Mouse (Mus musculus): ENCODE data around the gene Cacnb4. TPM values are rescaled to one million over a fixed set of nuclear protein-coding genes. Genes with fewer than 3 reads are reported as not detected.

Gene Cacnb4
- polyA plus RNA-seq, 1 experiment: not detected

DNA sequence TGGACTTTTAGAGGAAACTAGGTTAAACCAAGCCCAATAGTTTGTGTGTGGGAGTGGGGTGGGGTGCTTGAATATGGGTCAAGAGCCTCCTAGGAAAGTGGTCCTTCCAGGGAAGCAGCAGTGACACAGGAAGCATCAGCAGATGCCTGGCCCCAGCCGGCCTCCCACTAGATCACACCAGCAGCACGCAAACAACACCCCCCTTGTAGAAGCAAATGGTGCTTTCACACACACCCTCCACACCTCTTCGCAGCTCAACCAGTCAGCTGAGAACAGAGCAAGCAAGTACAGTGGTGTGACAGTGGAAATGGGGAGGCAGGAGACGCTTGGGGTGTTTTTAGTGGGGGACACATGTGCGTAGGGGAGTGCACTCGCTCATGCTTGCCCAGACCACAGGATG, 33.0 kb downstream of the Cacnb4 start:
- Histone ChIP-seq H3K36me3 (ENCODE audit: control insufficient read depth, insufficient read depth, low read length, poor library complexity, severe bottlenecking) (no peaks in the 10 kb centered on the region), H3K4me3 (ENCODE audit: low read depth, low read length) (no peak overlapping the region), H3K4me1 (ENCODE audit: control insufficient read depth, insufficient read depth, low read length) (no peaks in the 10 kb centered on the region), H3K9me3 (replicated peaks; ENCODE audit: control insufficient read depth, insufficient read depth, low read length, poor library complexity, severe bottlenecking) (0 out of 2 replicates have a peak, but pooled peaks cover 2% of the 10 kb centered on the region), H3K27ac (ENCODE audit: insufficient read depth, low read length) (no peak overlapping the region), H3K27me3 (ENCODE audit: control insufficient read depth, insufficient read depth, low read length, poor library complexity, severe bottlenecking) (no peaks in the 10 kb centered on the region), H3K9ac (ENCODE audit: low read depth, poor library complexity, severe bottlenecking) (no peak overlapping the region)
- TF ChIP-seq CTCF (IDR thresholded peaks at IDR 0.05; ENCODE audit: low read depth, low read length) (no peak), EP300 (IDR thresholded peaks at IDR 0.05; ENCODE audit: insufficient read depth, low read depth, low read length) (no peak), POLR2A (IDR thresholded peaks at IDR 0.05; ENCODE audit: insufficient read depth, low read length) (no peak)

DNA sequence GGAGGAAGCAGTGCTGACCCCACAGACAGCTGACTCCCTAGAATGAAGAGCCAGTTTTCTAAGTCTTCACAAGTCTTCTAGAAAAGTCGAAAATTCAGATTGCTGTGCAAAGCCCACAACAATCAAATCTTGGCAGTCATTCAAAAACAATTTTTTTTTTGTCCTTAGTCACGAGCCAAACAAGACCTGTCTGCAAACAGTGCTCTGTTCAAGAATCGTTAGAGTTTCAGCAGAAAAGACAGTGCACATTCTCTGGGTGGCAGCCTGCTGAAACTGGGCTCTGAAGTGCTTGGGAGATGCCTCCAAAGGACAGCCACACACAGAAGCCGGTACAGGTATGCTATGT, 37.1 kb downstream of the Cacnb4 start:
- Histone ChIP-seq H3K36me3 (ENCODE audit: control insufficient read depth, insufficient read depth, low read length, poor library complexity, severe bottlenecking) (no peaks in the 10 kb centered on the region), H3K27ac (ENCODE audit: insufficient read depth, low read length) (no peak overlapping the region), H3K9ac (ENCODE audit: low read depth, poor library complexity, severe bottlenecking) (no peak overlapping the region), H3K9me3 (replicated peaks; ENCODE audit: control insufficient read depth, insufficient read depth, low read length, poor library complexity, severe bottlenecking) (0 out of 2 replicates have a peak, but pooled peaks cover 2% of the 10 kb centered on the region), H3K27me3 (ENCODE audit: control insufficient read depth, insufficient read depth, low read length, poor library complexity, severe bottlenecking) (no peaks in the 10 kb centered on the region), H3K4me1 (ENCODE audit: control insufficient read depth, insufficient read depth, low read length) (peaks cover 3% of the 10 kb centered on the region), H3K4me3 (ENCODE audit: low read depth, low read length) (no peak overlapping the region)
- no peak for TF ChIP-seq EP300 (IDR thresholded peaks at IDR 0.05; ENCODE audit: insufficient read depth, low read depth, low read length)
- TF ChIP-seq CTCF (IDR thresholded peaks at IDR 0.05; ENCODE audit: low read depth, low read length): no peak
- no peak for TF ChIP-seq POLR2A (IDR thresholded peaks at IDR 0.05; ENCODE audit: insufficient read depth, low read length)

GRCm38 (mm10) chr2:52638857-52639529, 37.6 kb downstream of the Cacnb4 start:
- Histone ChIP-seq H3K27ac (ENCODE audit: insufficient read depth, low read length) (no peak overlapping the region), H3K4me3 (ENCODE audit: low read depth, low read length) (no peak overlapping the region), H3K4me1 (ENCODE audit: control insufficient read depth, insufficient read depth, low read length) (peaks cover 3% of the 10 kb centered on the region)

DNA sequence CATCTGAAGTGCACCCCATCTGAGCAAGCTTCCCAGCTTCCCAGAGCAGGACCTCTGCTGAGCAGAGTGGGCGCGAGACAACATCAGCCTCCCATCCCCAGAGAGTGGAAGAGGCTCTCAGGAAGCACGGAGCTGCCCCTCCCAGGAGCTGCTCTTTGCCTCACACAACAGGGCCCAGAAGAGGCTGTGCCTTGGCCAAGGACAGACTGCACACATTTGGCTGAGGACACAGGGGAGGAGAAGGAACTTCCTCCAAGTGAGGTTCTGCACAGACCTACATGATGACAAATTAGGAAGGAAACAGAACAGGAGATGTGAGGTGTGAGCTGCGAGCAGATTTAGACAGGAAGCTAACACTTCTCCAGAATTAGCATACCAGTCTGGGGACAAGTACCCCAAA, 38.4 kb downstream of the Cacnb4 start:
- Histone ChIP-seq H3K4me3 (ENCODE audit: low read depth, low read length) (no peak overlapping the region), H3K27me3 (ENCODE audit: control insufficient read depth, insufficient read depth, low read length, poor library complexity, severe bottlenecking) (no peaks in the 10 kb centered on the region), H3K9ac (ENCODE audit: low read depth, poor library complexity, severe bottlenecking) (no peak overlapping the region), H3K36me3 (ENCODE audit: control insufficient read depth, insufficient read depth, low read length, poor library complexity, severe bottlenecking) (no peaks in the 10 kb centered on the region), H3K27ac (ENCODE audit: insufficient read depth, low read length) (no peak overlapping the region), H3K4me1 (ENCODE audit: control insufficient read depth, insufficient read depth, low read length) (peaks cover 3% of the 10 kb centered on the region), H3K9me3 (replicated peaks; ENCODE audit: control insufficient read depth, insufficient read depth, low read length, poor library complexity, severe bottlenecking) (0 out of 2 replicates have a peak, but pooled peaks cover 2% of the 10 kb centered on the region)
- TF ChIP-seq POLR2A (IDR thresholded peaks at IDR 0.05; ENCODE audit: insufficient read depth, low read length): no peak
- TF ChIP-seq CTCF (IDR thresholded peaks at IDR 0.05; ENCODE audit: low read depth, low read length): no peak
- TF ChIP-seq EP300 (IDR thresholded peaks at IDR 0.05; ENCODE audit: insufficient read depth, low read depth, low read length): no peak

More at GRCm38 (mm10) chr2:52638857-52639529, 37.6 kb downstream of the Cacnb4 start:
- 0 out of 2 replicates have a peak, but pooled peaks cover 2% of the 10 kb centered on the region for H3K9me3 ChIP-seq (replicated peaks; ENCODE audit: control insufficient read depth, insufficient read depth, low read length, poor library complexity, severe bottlenecking)
- H3K36me3 ChIP-seq (ENCODE audit: control insufficient read depth, insufficient read depth, low read length, poor library complexity, severe bottlenecking): no peaks in the 10 kb centered on the region
- no peaks in the 10 kb centered on the region for H3K27me3 ChIP-seq (ENCODE audit: control insufficient read depth, insufficient read depth, low read length, poor library complexity, severe bottlenecking)
- no peak overlapping the region for H3K9ac ChIP-seq (ENCODE audit: low read depth, poor library complexity, severe bottlenecking)
- no peak for TF ChIP-seq CTCF (IDR thresholded peaks at IDR 0.05; ENCODE audit: low read depth, low read length)
- no peak for TF ChIP-seq EP300 (IDR thresholded peaks at IDR 0.05; ENCODE audit: insufficient read depth, low read depth, low read length)
- no peak for TF ChIP-seq POLR2A (IDR thresholded peaks at IDR 0.05; ENCODE audit: insufficient read depth, low read length)

GRCm38 (mm10) chr2:52636051-52636450, 40.6 kb downstream of the Cacnb4 start:
- Histone ChIP-seq H3K36me3 (ENCODE audit: control insufficient read depth, insufficient read depth, low read length, poor library complexity, severe bottlenecking) (no peaks in the 10 kb centered on the region), H3K4me3 (ENCODE audit: low read depth, low read length) (no peak overlapping the region), H3K27me3 (ENCODE audit: control insufficient read depth, insufficient read depth, low read length, poor library complexity, severe bottlenecking) (no peaks in the 10 kb centered on the region), H3K27ac (ENCODE audit: insufficient read depth, low read length) (no peak overlapping the region), H3K9ac (ENCODE audit: low read depth, poor library complexity, severe bottlenecking) (no peak overlapping the region), H3K4me1 (ENCODE audit: control insufficient read depth, insufficient read depth, low read length) (peaks cover 3% of the 10 kb centered on the region), H3K9me3 (replicated peaks; ENCODE audit: control insufficient read depth, insufficient read depth, low read length, poor library complexity, severe bottlenecking) (0 out of 2 replicates have a peak, but pooled peaks cover 2% of the 10 kb centered on the region)
- TF ChIP-seq EP300 (IDR thresholded peaks at IDR 0.05; ENCODE audit: insufficient read depth, low read depth, low read length) (no peak), POLR2A (IDR thresholded peaks at IDR 0.05; ENCODE audit: insufficient read depth, low read length) (no peak), CTCF (IDR thresholded peaks at IDR 0.05; ENCODE audit: low read depth, low read length) (no peak)

- H3K4me3 ChIP-seq (ENCODE audit: low read depth, low read length): no peak overlapping the region
- H3K4me1 ChIP-seq (ENCODE audit: control insufficient read depth, insufficient read depth, low read length): peaks cover 3% of the 10 kb centered on the region
- no peak overlapping the region for H3K9ac ChIP-seq (ENCODE audit: low read depth, poor library complexity, severe bottlenecking)
- no peaks in the 10 kb centered on the region for H3K27me3 ChIP-seq (ENCODE audit: control insufficient read depth, insufficient read depth, low read length, poor library complexity, severe bottlenecking)
- no peak overlapping the region for H3K27ac ChIP-seq (ENCODE audit: insufficient read depth, low read length)
- H3K9me3 ChIP-seq (replicated peaks; ENCODE audit: control insufficient read depth, insufficient read depth, low read length, poor library complexity, severe bottlenecking): no peaks in the 10 kb centered on the region
- H3K36me3 ChIP-seq (ENCODE audit: control insufficient read depth, insufficient read depth, low read length, poor library complexity, severe bottlenecking): no peaks in the 10 kb centered on the region
- TF ChIP-seq CTCF (IDR thresholded peaks at IDR 0.05; ENCODE audit: low read depth, low read length) (no peak), POLR2A (IDR thresholded peaks at IDR 0.05; ENCODE audit: insufficient read depth, low read length) (no peak), EP300 (IDR thresholded peaks at IDR 0.05; ENCODE audit: insufficient read depth, low read depth, low read length) (no peak)
Observed at GRCm38 (mm10) chr2:52635358-52635757, 41.3 kb downstream of the Cacnb4 start.

Measured in ES-Bruce4 (cell line).